Mouse (Mus musculus) neural tube, embryonic 11.5 days (tissue): ENCODE measurements around the gene Olfr994. TPM values are rescaled to one million over a fixed set of nuclear protein-coding genes. Genes with fewer than 3 reads are reported as not detected.

Source experiments
- ATAC-seq: fragments of 200-750 bp; cut with Nextera tagmentation; 2 replicates; pipeline ENCODE4 v1.8.0; 2017; ENCODE audit warnings: moderate number of reproducible peaks, mild to moderate bottlenecking, moderate TSS enrichment, moderate library complexity; ENCODE audit not compliant: insufficient read depth, low FRiP score, low TSS enrichment
- DNase-seq: peaks from one replicate; pipeline ENCODE4 v3.0.0-alpha.2; 2015; ENCODE audit warnings: low spot score
- H3K27ac ChIP-seq: fragments of 300-500 bp; sonication (generic); 2 replicates; pipeline ENCODE4 v1.5.1; 2014; ENCODE audit warnings: low read depth, mild to moderate bottlenecking, low read length
- H3K27me3 ChIP-seq: fragments of 300-500 bp; sonication (generic); 2 replicates; pipeline ENCODE4 v1.6.1; 2014; ENCODE audit warnings: mild to moderate bottlenecking, low read length, mixed read lengths; ENCODE audit not compliant: control insufficient read depth, insufficient read depth
- H3K36me3 ChIP-seq: fragments of 300-500 bp; sonication (generic); 2 replicates; pipeline ENCODE4 v1.6.1; 2014; ENCODE audit warnings: mild to moderate bottlenecking, low read length, moderate library complexity, mixed read lengths; ENCODE audit not compliant: control insufficient read depth, insufficient read depth
- H3K4me1 ChIP-seq: fragments of 300-500 bp; sonication (generic); 2 replicates; pipeline ENCODE4 v1.6.1; 2014; ENCODE audit warnings: low read length, mixed read lengths; ENCODE audit not compliant: control insufficient read depth, insufficient read depth
- H3K4me2 ChIP-seq: fragments of 300-500 bp; sonication (generic); 2 replicates; pipeline ENCODE4 v1.6.1; 2014; ENCODE audit warnings: low read depth, mild to moderate bottlenecking, moderate library complexity
- H3K4me3 ChIP-seq: fragments of 300-500 bp; sonication (generic); 2 replicates; pipeline ENCODE4 v1.5.1; 2014; ENCODE audit warnings: low read depth, low read length
- H3K9ac ChIP-seq: fragments of 300-500 bp; sonication (generic); 2 replicates; pipeline ENCODE4 v1.6.1; 2014; ENCODE audit warnings: mild to moderate bottlenecking, low read length
- H3K9me3 ChIP-seq: fragments of 300-500 bp; sonication (generic); 2 replicates; pipeline ENCODE4 v1.6.1; 2016; ENCODE audit warnings: low read length; ENCODE audit not compliant: control insufficient read depth
- WGBS: fragments of 180-500 bp; shearing (Covaris S2); extraction: QIAGEN DNeasy Blood & Tissue Kit; methylation state at CpG from one replicate; pipeline ENCODE4 v1.1.7; 2014; 5-methylcytosine and 5-hydroxymethylcytosine counted together
- polyA plus RNA-seq: library from polyadenylated mRNA; unstranded; fragments of >200 nt; fragmentation: Nextera tagmentation; extraction: Ambion mirVana; gene quantifications from 2 replicates; pipeline ENCODE4 v1.2.1, GENCODE M21; 2014

The Olfr994 gene
- not detected in 2 replicates for polyA plus RNA-seq

DNA sequence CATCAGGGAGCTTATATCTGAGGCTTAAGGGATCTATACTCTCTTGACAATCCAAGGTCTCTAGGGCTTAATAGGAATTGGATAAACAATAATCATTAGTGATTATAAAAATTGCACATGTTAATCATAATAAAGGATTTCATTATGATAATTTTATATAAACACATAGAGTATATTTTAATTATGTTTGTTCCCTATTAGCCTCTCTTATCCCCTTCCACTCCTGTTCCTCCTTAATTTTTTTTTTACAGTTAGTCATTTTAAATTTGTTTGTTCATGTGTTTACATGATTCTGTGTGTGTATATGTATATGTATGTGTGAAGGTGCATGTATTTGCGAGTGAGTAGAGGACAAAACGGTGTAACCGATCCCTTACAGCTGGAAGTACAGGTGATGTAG, at the start of gene Olfr994:
Gene Olfr994, minus strand, starts transcription at position 101 of the 400 bp plus-strand sequence.
- H3K4me2 ChIP-seq: no peak within 1 kb of the TSS
- no peak within 1 kb of the TSS for H3K27ac ChIP-seq
- H3K36me3 ChIP-seq: no peaks in the 10 kb centered on the region
- no peak for DNase-seq
- no peak within 1 kb of the TSS for H3K4me3 ChIP-seq
- H3K27me3 ChIP-seq: no peaks in the 10 kb centered on the region
- no peaks in the 10 kb centered on the region for H3K9me3 ChIP-seq
- 91% methylated on average over 3 of the region's 3 CpGs for WGBS
- ATAC-seq: no peak
- no peak within 1 kb of the TSS for H3K9ac ChIP-seq
- no peaks in the 10 kb centered on the region for H3K4me1 ChIP-seq

DNA sequence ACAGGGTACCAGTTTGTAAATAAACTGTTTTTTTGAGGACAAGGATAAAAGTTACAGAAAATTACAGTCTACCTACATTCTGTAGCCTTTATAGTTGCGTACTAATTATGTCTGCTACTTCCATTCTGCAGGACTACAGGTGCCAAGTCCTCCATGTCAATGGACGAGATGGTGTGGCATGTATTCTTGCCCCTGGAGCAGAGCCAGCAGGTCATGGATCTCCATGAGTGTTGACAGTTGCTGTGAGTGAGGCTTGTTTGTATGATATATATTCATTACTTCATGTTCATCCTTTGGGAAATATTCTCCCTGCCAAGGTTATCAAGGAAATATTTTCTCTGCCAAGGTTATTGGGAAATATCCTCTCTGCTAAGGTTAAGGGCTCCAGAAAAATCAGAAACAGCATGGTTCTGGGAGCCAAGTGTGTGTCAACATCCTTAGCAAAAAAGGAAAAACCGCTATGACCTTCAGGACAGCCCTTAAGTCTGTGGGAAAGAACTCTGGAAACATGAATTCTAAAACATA, 30.6 kb upstream of the Olfr994 start:
- ATAC-seq: no peak
- H3K4me1 ChIP-seq: no peaks in the 10 kb centered on the region
- H3K27ac ChIP-seq: no peak overlapping the region
- no peak overlapping the region for H3K9ac ChIP-seq
- H3K9me3 ChIP-seq: no peaks in the 10 kb centered on the region
- no peak for DNase-seq
- H3K27me3 ChIP-seq: no peaks in the 10 kb centered on the region
- H3K4me3 ChIP-seq: no peak overlapping the region
- H3K36me3 ChIP-seq: no peaks in the 10 kb centered on the region
- H3K4me2 ChIP-seq: no peak overlapping the region
- WGBS: 79% methylated on average over 3 of the region's 3 CpGs

DNA sequence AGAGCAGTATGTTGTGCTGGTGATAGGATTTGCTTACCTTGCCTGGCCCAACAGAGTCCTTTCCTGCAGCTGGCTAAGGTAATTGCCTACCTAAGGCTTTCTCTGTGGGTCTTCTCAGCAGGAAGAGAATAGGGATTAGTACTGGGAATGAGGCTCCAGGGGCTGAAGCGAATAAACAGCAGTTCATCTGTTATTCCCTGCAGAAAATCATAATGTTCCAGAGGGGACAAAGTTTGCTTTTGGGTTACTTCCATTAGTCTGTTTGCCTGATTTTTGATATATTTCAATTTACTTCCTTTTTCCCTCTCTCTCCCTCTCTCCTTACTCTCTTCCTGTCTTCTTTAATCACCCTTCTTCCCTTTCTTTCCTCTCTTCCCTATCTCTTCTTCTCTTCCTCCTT, 7.3 kb upstream of the Olfr994 start, which contains the start of gene Olfr995:
Gene Olfr995, minus strand, starts transcription at position 101 of the 400 bp plus-strand sequence.
- no peaks in the 10 kb centered on the region for H3K9me3 ChIP-seq
- no peak within 1 kb of the TSS for H3K9ac ChIP-seq
- H3K4me1 ChIP-seq: no peaks in the 10 kb centered on the region
- 25% methylated on average over 1 of the region's 1 CpGs for WGBS
- H3K4me3 ChIP-seq: no peak within 1 kb of the TSS
- no peak within 1 kb of the TSS for H3K4me2 ChIP-seq
- H3K27ac ChIP-seq: no peak within 1 kb of the TSS
- DNase-seq (no peak), ATAC-seq (no peak)
- H3K27me3 ChIP-seq: no peaks in the 10 kb centered on the region
- H3K36me3 ChIP-seq: no peaks in the 10 kb centered on the region

DNA sequence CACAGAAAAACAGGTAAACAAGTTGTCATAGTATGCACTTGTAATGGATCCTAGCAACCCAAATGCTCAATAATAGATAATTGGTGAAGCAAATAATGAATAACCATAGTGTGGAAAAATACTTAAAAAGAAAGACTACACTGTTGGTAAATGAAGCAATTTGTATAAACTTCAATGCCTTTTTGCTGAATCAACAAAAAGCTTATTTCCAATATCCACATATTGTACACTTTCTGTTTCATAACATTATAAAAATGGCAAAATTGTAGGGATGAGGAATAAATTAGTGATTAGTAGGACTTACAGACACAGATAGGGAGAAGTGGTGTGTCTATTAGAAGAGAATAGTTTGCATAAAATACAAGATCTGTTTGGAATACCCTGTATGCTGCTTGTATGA, 6.3 kb upstream of the Olfr994 start:
- H3K27ac ChIP-seq: no peak overlapping the region
- H3K9me3 ChIP-seq: no peaks in the 10 kb centered on the region
- H3K4me1 ChIP-seq: no peaks in the 10 kb centered on the region
- H3K4me2 ChIP-seq: no peak overlapping the region
- H3K4me3 ChIP-seq: no peak overlapping the region
- ATAC-seq (no peak), DNase-seq (no peak)
- H3K36me3 ChIP-seq: no peaks in the 10 kb centered on the region
- H3K9ac ChIP-seq: no peak overlapping the region
- H3K27me3 ChIP-seq: no peaks in the 10 kb centered on the region

DNA sequence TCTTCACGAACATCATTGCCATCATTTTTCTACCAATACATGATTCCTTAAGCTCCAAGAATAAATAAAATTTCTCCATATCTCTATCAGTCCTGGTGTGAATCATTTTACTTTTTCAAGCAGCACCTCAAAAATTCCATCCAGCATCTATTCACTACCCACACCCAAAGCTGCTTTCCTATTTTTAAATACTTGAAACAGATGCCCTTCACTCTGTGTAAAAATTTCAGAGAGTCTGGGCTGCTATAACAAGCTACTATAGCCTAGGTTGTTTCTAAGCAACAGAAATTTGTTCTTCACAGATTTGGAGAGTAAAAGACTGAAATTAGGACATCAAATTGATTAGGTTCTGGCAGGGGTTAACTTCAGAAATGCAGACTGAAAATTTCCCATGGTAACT, 10.4 kb downstream of the Olfr994 start:
- no peak overlapping the region for H3K4me3 ChIP-seq
- H3K9ac ChIP-seq: no peak overlapping the region
- ATAC-seq (no peak), DNase-seq (no peak)
- WGBS: 88% methylated on average over 1 of the region's 1 CpGs
- no peak overlapping the region for H3K4me2 ChIP-seq
- H3K27me3 ChIP-seq: no peaks in the 10 kb centered on the region
- H3K4me1 ChIP-seq: no peaks in the 10 kb centered on the region
- H3K9me3 ChIP-seq: no peaks in the 10 kb centered on the region
- H3K36me3 ChIP-seq: no peaks in the 10 kb centered on the region
- no peak overlapping the region for H3K27ac ChIP-seq

DNA sequence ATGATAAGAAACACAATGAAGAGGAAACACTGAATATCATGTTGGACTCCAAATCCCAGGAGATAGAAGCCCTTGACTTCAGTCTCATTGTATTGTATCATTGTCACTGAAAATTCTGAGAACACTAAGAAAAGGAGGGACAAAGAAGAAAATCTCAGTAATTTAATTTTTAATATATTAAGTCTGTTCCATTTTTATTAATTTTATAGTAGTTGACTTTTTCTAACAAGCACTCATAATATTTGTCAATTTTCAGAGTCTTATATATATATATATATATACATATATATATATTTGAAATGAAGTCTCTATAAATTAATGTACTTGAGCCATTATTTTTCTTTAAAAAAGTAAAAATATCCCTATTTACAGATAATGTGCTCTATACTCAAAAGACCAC, 21.5 kb downstream of the Olfr994 start, which contains the start of gene Olfr993:
Gene Olfr993, minus strand, starts transcription at position 101 of the 400 bp plus-strand sequence.
- Histone ChIP-seq H3K27ac (no peak within 1 kb of the TSS), H3K4me3 (no peak within 1 kb of the TSS), H3K4me1 (no peaks in the 10 kb centered on the region), H3K36me3 (no peaks in the 10 kb centered on the region), H3K9ac (no peak within 1 kb of the TSS), H3K27me3 (no peaks in the 10 kb centered on the region), H3K9me3 (no peaks in the 10 kb centered on the region), H3K4me2 (no peak within 1 kb of the TSS)
- DNase-seq (no peak), ATAC-seq (no peak)

DNA sequence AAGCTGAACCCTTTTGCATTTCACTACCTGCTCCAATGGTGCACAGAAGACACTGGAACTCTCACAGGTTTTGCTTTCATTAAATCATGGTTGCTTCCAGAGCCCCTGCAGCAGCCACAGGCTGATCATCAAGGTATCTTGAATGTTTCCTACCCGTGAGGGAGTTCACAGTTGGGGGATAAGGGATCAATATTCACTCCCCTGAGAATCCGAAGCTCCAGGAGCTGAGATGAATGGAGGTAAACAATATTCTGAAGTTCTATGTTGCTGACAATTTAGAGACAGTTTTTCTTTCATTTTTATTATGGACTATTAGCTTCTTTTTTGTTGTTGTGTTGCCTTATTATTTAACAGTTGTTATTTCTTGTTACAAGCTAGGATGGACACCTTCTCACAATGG, 26.9 kb downstream of the Olfr994 start, which contains the start of gene Olfr992:
Gene Olfr992, minus strand, starts transcription at position 101 of the 400 bp plus-strand sequence.
- WGBS: 67% methylated on average over 2 of the region's 2 CpGs
- Histone ChIP-seq H3K4me1 (no peaks in the 10 kb centered on the region), H3K4me2 (no peak within 1 kb of the TSS), H3K27me3 (no peaks in the 10 kb centered on the region), H3K9ac (no peak within 1 kb of the TSS), H3K4me3 (no peak within 1 kb of the TSS), H3K27ac (no peak within 1 kb of the TSS), H3K36me3 (no peaks in the 10 kb centered on the region), H3K9me3 (no peaks in the 10 kb centered on the region)
- no peak for ATAC-seq
- no peak for DNase-seq

Other genes with a start within 250 kb of the Olfr994 start
- gene Lrrc55, start 239.3 kb downstream of the Olfr994 start, polyA plus RNA-seq: 1.1 and 1.2 TPM in 2 replicates
- gene Olfr987, start 97.1 kb downstream of the Olfr994 start, polyA plus RNA-seq: not detected in 2 replicates
- gene Olfr988, start 73.2 kb downstream of the Olfr994 start, polyA plus RNA-seq: not detected in 2 replicates
- not detected in 2 replicates for gene Olfr992, start 27.0 kb downstream of the Olfr994 start, polyA plus RNA-seq
- gene Olfr993, start 21.6 kb downstream of the Olfr994 start, polyA plus RNA-seq: not detected in 2 replicates
- not detected in 2 replicates for gene Olfr995, start 7.2 kb upstream of the Olfr994 start, polyA plus RNA-seq
- gene 4833423E24Rik, start 82.6 kb upstream of the Olfr994 start, polyA plus RNA-seq: not detected in 2 replicates
- not detected in 2 replicates for gene Olfr996, start 142.8 kb upstream of the Olfr994 start, polyA plus RNA-seq
- not detected in 2 replicates for gene Olfr998, start 152.5 kb upstream of the Olfr994 start, polyA plus RNA-seq
- not detected in 2 replicates for gene Olfr1000, start 175.5 kb upstream of the Olfr994 start, polyA plus RNA-seq
- not detected in 2 replicates for gene Olfr1002, start 214.3 kb upstream of the Olfr994 start, polyA plus RNA-seq
- not detected in 2 replicates for gene Olfr154, start 228.0 kb upstream of the Olfr994 start, polyA plus RNA-seq
- gene Olfr1006, start 242.3 kb upstream of the Olfr994 start, polyA plus RNA-seq: not detected in 2 replicates